Mouse (Mus musculus) midbrain, embryonic 14.5 days (tissue): ENCODE data around the gene Nelfe. TPM values are rescaled to one million over a fixed set of nuclear protein-coding genes. Genes with fewer than 3 reads are reported as not detected.

ENCODE experiments used
- ATAC-seq: fragments of 200-750 bp; cut with Nextera tagmentation; 2 replicates; pipeline ENCODE4 v1.8.0; 2017; ENCODE audit warnings: moderate number of reproducible peaks, moderate library complexity; ENCODE audit not compliant: low FRiP score, low TSS enrichment
- DNase-seq: peaks from one replicate; pipeline ENCODE4 v3.0.0-alpha.2; 2015
- H3K27ac ChIP-seq: fragments of 300-500 bp; sonication (generic); replicated peaks from 2 replicates; pipeline ENCODE4 v1.5.1; 2014; ENCODE audit warnings: mild to moderate bottlenecking, low read depth, low read length, moderate library complexity
- H3K27me3 ChIP-seq: fragments of 300-500 bp; sonication (generic); 2 replicates; pipeline ENCODE4 v1.6.1; 2014; ENCODE audit warnings: low read length, control low read depth, mixed read lengths; ENCODE audit not compliant: control insufficient read depth, insufficient read depth
- H3K36me3 ChIP-seq: fragments of 300-500 bp; sonication (generic); 2 replicates; pipeline ENCODE4 v1.6.1; 2014; ENCODE audit warnings: low read length, control low read depth; ENCODE audit not compliant: control insufficient read depth, insufficient read depth
- H3K4me1 ChIP-seq: fragments of 300-500 bp; sonication (generic); 2 replicates; pipeline ENCODE4 v1.6.1; 2014; ENCODE audit warnings: mild to moderate bottlenecking, antibody characterized with exemption, low read length, control low read depth; ENCODE audit not compliant: control insufficient read depth, insufficient read depth
- H3K4me2 ChIP-seq: fragments of 300-500 bp; sonication (generic); 2 replicates; pipeline ENCODE4 v1.6.1; 2014; ENCODE audit warnings: mild to moderate bottlenecking, low read length, moderate library complexity
- H3K4me3 ChIP-seq: fragments of 300-500 bp; sonication (generic); replicated peaks from 2 replicates; pipeline ENCODE4 v1.5.1; 2014; ENCODE audit warnings: low read depth, low read length
- H3K9ac ChIP-seq: fragments of 300-500 bp; sonication (generic); replicated peaks from 2 replicates; pipeline ENCODE4 v1.6.1; 2014; ENCODE audit warnings: mild to moderate bottlenecking, low read length, moderate library complexity
- H3K9me3 ChIP-seq: fragments of 300-500 bp; sonication (generic); 2 replicates; pipeline ENCODE4 v1.6.1; 2016; ENCODE audit warnings: low read length, control low read depth, mixed read lengths; ENCODE audit not compliant: control insufficient read depth
- WGBS: fragments of 180-500 bp; shearing (Covaris S2); extraction: QIAGEN DNeasy Blood & Tissue Kit; methylation state at CpG from one replicate; pipeline ENCODE4 v1.1.7; 2014; 5-methylcytosine and 5-hydroxymethylcytosine counted together
- polyA plus RNA-seq: library from polyadenylated mRNA; unstranded; fragments of >200 nt; fragmentation: Nextera tagmentation; extraction: Ambion mirVana; gene quantifications from 2 replicates; pipeline ENCODE4 v1.2.1, GENCODE M21; 2014

Nelfe gene
- polyA plus RNA-seq, 1 experiment from 2014 or later: 85.3 TPM

GRCm38 (mm10) chr17:34879336-34879879 is 29.2 kb downstream of the Nelfe start, which contains the start of gene Zbtb12:
Gene Zbtb12 (plus strand): TSS chr17:34879483.
- H3K9ac ChIP-seq: no peak within 1 kb of the TSS
- no peak for DNase-seq

GRCm38 (mm10) chr17:34881166-34881565 is 31.0 kb downstream of the Nelfe start:
- H3K27ac ChIP-seq: no peak overlapping the region
- H3K4me1 ChIP-seq: no peaks in the 10 kb centered on the region
- no peak overlapping the region for H3K4me2 ChIP-seq
- no peak overlapping the region for H3K9ac ChIP-seq
- no peaks in the 10 kb centered on the region for H3K27me3 ChIP-seq
- no peak for ATAC-seq
- H3K36me3 ChIP-seq: no peaks in the 10 kb centered on the region
- H3K4me3 ChIP-seq: no peak overlapping the region
- no peak for DNase-seq
- no peaks in the 10 kb centered on the region for H3K9me3 ChIP-seq

More at GRCm38 (mm10) chr17:34879336-34879879, 29.2 kb downstream of the Nelfe start, which contains the start of gene Zbtb12:
- Histone ChIP-seq H3K4me2 (no peak within 1 kb of the TSS), H3K9me3 (no peaks in the 10 kb centered on the region), H3K27ac (no peak within 1 kb of the TSS), H3K4me3 (no peak within 1 kb of the TSS), H3K4me1 (no peaks in the 10 kb centered on the region), H3K27me3 (no peaks in the 10 kb centered on the region), H3K36me3 (no peaks in the 10 kb centered on the region)
- ATAC-seq: no peak
- WGBS: 72% methylated on average over 11 of the region's 11 CpGs

- Histone ChIP-seq H3K4me3 (no peak within 1 kb of the TSS), H3K4me2 (no peak within 1 kb of the TSS), H3K36me3 (no peaks in the 10 kb centered on the region), H3K27me3 (no peaks in the 10 kb centered on the region), H3K4me1 (no peaks in the 10 kb centered on the region), H3K9me3 (no peaks in the 10 kb centered on the region), H3K9ac (no peak within 1 kb of the TSS), H3K27ac (no peak within 1 kb of the TSS)
- DNase-seq: no peak
- no peak for ATAC-seq
- WGBS: 5% methylated on average over 15 of the region's 15 CpGs
Measured at GRCm38 (mm10) chr17:34881683-34882310, 31.6 kb downstream of the Nelfe start, which contains the start of gene Gm20547. Gene Gm20547 (minus strand): TSS chr17:34882042.

GRCm38 (mm10) chr17:34883332-34883731 is 33.1 kb downstream of the Nelfe start:
- ATAC-seq (no peak), DNase-seq (no peak)
- H3K27ac ChIP-seq: no peak overlapping the region
- WGBS: 74% methylated on average over 3 of the region's 3 CpGs
- H3K9ac ChIP-seq: no peak overlapping the region
- no peaks in the 10 kb centered on the region for H3K9me3 ChIP-seq
- H3K4me1 ChIP-seq: no peaks in the 10 kb centered on the region
- no peaks in the 10 kb centered on the region for H3K27me3 ChIP-seq
- no peak overlapping the region for H3K4me2 ChIP-seq
- H3K4me3 ChIP-seq: no peak overlapping the region
- H3K36me3 ChIP-seq: no peaks in the 10 kb centered on the region

GRCm38 (mm10) chr17:34884704-34885103 is 34.5 kb downstream of the Nelfe start:
- Histone ChIP-seq H3K4me2 (no peak overlapping the region), H3K27ac (no peak overlapping the region), H3K36me3 (no peaks in the 10 kb centered on the region), H3K9ac (no peak overlapping the region), H3K27me3 (no peaks in the 10 kb centered on the region), H3K9me3 (no peaks in the 10 kb centered on the region), H3K4me1 (no peaks in the 10 kb centered on the region), H3K4me3 (no peak overlapping the region)
- DNase-seq (no peak), ATAC-seq (no peak)
- 91% methylated on average over 6 of the region's 6 CpGs for WGBS

GRCm38 (mm10) chr17:34885615-34886014 is 35.4 kb downstream of the Nelfe start:
- no peak for DNase-seq
- no peak for ATAC-seq
- Histone ChIP-seq H3K4me3 (no peak overlapping the region), H3K9ac (no peak overlapping the region), H3K27ac (no peak overlapping the region), H3K9me3 (no peaks in the 10 kb centered on the region), H3K36me3 (no peaks in the 10 kb centered on the region), H3K4me1 (no peaks in the 10 kb centered on the region), H3K4me2 (no peak overlapping the region), H3K27me3 (no peaks in the 10 kb centered on the region)
- WGBS: 89% methylated on average over 3 of the region's 3 CpGs

- Histone ChIP-seq H3K4me3 (no peak overlapping the region), H3K9ac (no peak overlapping the region), H3K4me1 (no peaks in the 10 kb centered on the region), H3K27me3 (no peaks in the 10 kb centered on the region), H3K9me3 (no peaks in the 10 kb centered on the region), H3K27ac (no peak overlapping the region), H3K36me3 (no peaks in the 10 kb centered on the region), H3K4me2 (no peak overlapping the region)
- 82% methylated on average over 5 of the region's 5 CpGs for WGBS
- no peak for DNase-seq
- no peak for ATAC-seq
Measured at GRCm38 (mm10) chr17:34887942-34888341, 37.8 kb downstream of the Nelfe start.

- H3K27me3 ChIP-seq: no peaks in the 10 kb centered on the region
- ATAC-seq: no peak
- no peak for DNase-seq
- H3K36me3 ChIP-seq: no peaks in the 10 kb centered on the region
- H3K9me3 ChIP-seq: no peaks in the 10 kb centered on the region
- no peak overlapping the region for H3K4me3 ChIP-seq
- H3K27ac ChIP-seq: no peak overlapping the region
- no peak overlapping the region for H3K9ac ChIP-seq
- H3K4me2 ChIP-seq: no peak overlapping the region
- WGBS: 86% methylated on average over 12 of the region's 12 CpGs
- H3K4me1 ChIP-seq: peaks cover 8% of the 10 kb centered on the region; the same call in 1 of the 2 replicates
Measured at GRCm38 (mm10) chr17:34890074-34890743, 40.0 kb downstream of the Nelfe start.

- ATAC-seq (no peak), DNase-seq (no peak)
- WGBS: 99% methylated on average over 2 of the region's 2 CpGs
- peaks cover 20% of the 10 kb centered on the region for H3K4me1 ChIP-seq
- no peak overlapping the region for H3K4me2 ChIP-seq
- peaks cover 7% of the 10 kb centered on the region for H3K36me3 ChIP-seq
- no peak overlapping the region for H3K4me3 ChIP-seq
- H3K27me3 ChIP-seq: no peaks in the 10 kb centered on the region
- no peak overlapping the region for H3K9ac ChIP-seq
- no peaks in the 10 kb centered on the region for H3K9me3 ChIP-seq
- H3K27ac ChIP-seq: no peak overlapping the region
Measured at GRCm38 (mm10) chr17:34891377-34891776, 41.2 kb downstream of the Nelfe start.
